Mouse (Mus musculus): ENCODE results near the gene Mst1.
A peak's percentile ranks its signal among the peaks of the same experiment; 100 is the strongest.

The Mst1 gene

GRCm38 (mm10) chr9:108080168-108080567 lies at the start of gene Mst1:
Mst1 (plus strand) TSS chr9:108080436.
- DNase-seq (ENCODE audit: low read depth, low spot score) = no peak

GRCm38 (mm10) chr9:108032126-108032525 lies 48.1 kb upstream of the Mst1 start:
- DNase-seq (ENCODE audit: low read depth, low spot score) = no peak

- no peak for DNase-seq (ENCODE audit: low read depth, low spot score)
Measured at GRCm38 (mm10) chr9:108035331-108036156, 44.7 kb upstream of the Mst1 start.

GRCm38 (mm10) chr9:108044751-108045492 lies 35.3 kb upstream of the Mst1 start:
- no peak for DNase-seq (ENCODE audit: low read depth, low spot score)

- no peak for DNase-seq (ENCODE audit: low read depth, low spot score)
Measured at GRCm38 (mm10) chr9:108046582-108046981, 33.7 kb upstream of the Mst1 start.

DNA sequence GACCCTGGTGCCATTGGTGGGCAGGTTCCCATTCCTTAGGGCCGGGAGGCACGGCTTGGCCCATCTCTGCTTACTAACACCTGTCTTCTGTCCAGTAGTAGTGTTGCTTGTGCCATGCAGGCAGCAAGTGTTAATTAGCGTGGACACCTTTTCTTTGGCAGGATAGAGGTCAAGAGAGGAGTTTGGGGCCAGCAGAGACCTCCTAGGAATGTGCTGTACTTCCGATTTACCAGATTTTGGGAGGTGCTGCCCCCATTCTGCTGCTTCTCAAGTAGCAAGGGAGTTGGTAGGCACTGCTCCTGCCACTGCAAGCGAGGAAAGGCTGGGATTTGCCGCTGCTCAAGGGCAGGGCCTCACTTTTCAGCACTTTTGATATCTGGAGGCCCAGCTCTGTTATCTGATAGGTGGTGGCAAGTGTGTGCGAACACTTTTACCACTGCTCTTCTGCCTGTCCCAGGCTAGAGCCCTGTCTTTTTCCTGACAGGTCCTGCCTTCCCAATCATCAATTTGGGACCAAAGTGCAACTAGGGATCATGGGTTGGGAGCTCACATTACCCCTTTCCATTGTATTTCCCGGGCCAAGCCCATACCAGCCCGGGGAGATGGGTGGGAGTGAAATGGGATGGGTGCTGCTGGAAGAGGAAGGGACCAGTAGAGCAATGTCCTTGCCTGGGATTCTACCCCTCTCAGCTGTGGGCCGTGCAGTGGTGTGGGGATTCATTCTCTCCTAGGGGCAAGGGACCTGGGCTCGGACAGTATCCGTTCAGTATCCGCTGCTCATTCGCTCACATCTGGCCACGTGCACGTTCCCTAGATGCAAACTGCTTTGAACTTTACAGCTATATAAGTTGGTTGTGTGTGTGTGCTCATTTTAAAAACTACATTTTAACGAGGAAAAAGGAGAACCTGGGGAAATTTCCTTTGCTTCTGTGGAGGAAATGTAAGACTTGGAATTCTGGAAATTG lies 32.4 kb upstream of the Mst1 start:
- no peak for DNase-seq (ENCODE audit: low read depth, low spot score)

DNA sequence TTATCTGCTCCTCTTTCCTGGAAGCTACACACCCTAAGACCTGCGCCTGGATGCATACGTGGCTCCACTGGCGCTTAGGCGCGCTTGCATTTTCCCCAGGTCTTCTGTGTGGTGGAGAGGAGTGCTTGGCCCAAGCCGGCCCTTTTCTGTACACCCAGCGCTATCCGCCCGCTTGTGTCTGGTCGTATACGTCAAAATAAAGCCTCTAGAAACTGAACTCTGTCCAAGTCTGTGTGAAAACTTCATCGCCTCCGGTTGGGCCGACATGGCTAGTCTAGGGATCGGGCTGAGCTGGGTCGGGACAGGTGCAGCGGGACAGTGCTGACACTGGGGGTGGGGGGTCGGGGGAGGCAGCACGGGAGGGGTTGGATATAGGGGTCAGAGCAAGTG lies 31.7 kb upstream of the Mst1 start:
- no peak for DNase-seq (ENCODE audit: low read depth, low spot score)

DNA sequence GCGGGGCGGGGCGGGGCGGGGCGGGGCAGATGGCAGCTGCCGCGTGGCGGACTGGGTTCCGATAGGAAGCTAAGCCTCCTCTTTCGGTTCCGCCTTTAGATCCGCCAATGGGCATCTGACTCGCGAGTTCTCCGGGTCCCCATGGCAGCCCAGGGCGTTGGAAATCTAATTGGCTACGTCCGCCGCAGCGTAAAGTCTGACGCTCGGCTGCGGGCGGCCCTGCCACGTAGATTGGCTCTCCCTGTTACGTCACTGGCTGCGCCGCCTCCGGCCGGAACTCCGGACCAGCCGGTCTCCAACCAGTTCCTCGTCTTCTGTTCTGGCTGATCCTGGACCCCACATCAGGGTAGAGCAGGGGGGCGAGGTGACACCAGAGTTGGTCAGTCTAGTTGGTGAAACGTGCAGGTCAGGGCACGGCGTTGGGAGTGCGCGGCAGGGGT lies 31.2 kb upstream of the Mst1 start, which contains the start of gene Gmppb:
Gene Gmppb, plus strand, starts transcription at position 227 of the 440 bp plus-strand sequence.
- DNase-seq (ENCODE audit: low read depth, low spot score) = peak; percentile 99

DNA sequence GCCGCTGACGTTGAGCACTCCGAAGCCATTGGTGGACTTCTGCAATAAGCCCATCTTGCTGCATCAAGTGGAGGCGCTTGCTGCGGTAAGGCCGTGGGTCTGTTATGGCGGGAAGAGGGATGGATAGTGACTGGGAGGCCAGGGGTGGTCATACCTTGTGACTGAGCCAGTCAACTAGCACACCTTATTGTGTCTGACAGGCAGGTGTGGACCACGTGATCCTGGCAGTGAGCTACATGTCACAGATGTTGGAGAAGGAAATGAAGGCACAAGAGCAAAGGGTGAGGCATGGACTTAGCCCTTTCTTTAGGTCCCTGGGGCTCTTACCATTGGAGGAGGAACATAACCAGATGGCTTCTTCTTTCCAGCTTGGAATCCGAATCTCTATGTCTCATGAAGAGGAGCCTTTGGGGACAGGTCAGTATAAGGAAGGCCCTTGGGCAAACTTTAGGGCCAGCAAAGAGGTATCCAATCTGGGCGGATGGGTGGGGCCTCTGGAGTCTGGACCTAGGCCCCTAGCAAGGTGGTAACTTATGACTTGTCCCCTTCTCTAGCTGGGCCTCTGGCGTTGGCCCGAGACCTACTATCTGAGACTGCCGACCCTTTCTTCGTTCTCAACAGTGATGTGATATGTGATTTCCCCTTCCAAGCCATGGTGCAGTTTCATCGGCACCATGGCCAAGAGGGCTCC lies 30.5 kb upstream of the Mst1 start:
- no peak for DNase-seq (ENCODE audit: low read depth, low spot score)

GRCm38 (mm10) chr9:108051184-108051930 lies 28.9 kb upstream of the Mst1 start:
- peak; percentile 43 for DNase-seq (ENCODE audit: low read depth, low spot score)

GRCm38 (mm10) chr9:108051931-108052220 lies 28.4 kb upstream of the Mst1 start:
- DNase-seq (ENCODE audit: low read depth, low spot score) = no peak

DNA sequence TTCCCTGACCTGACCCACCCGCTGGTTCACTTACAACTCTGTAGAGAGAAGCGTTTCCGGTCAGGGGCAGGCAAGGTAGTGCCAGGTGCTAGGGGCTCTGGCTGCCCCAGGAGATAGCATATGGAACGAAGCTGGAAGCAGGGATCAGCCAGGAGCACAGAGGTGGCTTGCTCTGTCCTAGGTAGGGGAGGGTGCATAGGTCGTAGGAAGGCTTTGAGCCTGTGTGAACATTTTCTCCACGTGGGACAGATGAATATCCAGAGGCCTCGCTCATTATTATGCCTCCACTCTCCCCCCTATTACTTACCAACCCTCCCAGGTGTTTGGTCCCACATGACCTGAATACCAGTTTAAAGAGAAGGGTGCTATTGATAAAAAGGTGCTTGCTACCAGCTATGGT lies 27.8 kb upstream of the Mst1 start:
- no peak for DNase-seq (ENCODE audit: low read depth, low spot score)

DNA sequence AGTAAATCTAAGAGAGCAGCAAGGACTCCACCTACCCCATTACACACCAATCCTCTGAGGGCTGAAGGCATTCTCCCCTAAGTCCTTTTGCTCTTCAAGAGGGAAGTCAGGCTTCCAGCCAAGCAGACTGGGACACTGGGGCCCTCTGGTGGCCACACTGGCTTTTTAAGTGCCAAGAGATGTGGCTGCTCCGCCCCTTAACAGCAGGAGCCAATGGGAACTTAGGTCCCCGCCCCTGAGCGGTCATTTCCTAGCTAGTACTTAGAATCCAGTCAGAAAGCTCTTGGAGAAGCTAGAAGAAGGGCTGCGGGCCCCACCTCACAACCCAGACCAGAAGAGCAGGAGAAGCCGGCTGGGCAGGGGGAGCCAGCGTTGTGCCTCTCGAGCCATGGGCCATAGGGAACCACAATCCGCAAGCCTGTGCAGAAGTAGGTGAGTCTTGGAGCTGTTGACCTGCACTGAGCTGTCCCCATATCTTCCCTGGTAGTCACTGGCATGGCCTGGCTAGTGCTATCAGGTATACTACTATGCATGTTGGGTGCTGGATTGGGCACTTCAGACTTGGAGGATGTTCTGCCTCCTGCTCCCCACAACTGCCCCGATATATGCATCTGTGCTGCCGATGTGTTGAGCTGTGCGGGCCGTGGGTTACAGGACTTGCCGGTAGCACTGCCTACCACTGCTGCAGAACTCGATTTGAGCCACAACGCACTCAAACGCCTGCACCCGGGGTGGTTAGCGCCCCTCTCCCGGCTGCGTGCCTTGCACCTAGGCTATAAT lies 27.2 kb upstream of the Mst1 start, which contains the start of gene Amigo3:
Gene Amigo3, plus strand, starts transcription at position 275 of the 780 bp plus-strand sequence.
- peak; percentile 98 for DNase-seq (ENCODE audit: low read depth, low spot score)

DNA sequence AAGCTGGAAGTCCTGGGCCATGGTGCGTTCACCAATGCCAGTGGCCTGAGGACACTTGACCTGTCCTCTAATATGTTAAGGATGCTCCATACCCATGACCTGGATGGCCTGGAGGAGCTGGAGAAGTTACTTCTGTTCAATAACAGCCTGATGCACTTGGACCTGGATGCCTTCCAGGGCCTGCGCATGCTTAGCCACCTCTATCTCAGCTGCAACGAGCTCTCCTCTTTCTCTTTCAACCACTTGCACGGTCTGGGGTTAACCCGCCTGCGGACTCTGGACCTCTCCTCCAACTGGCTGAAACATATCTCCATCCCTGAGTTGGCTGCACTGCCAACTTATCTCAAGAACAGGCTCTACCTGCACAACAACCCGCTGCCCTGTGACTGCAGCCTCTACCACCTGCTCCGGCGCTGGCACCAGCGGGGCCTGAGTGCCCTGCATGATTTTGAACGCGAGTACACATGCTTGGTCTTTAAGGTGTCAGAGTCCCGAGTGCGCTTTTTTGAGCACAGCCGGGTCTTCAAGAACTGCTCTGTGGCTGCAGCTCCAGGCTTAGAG lies 26.5 kb upstream of the Mst1 start:
- DNase-seq (ENCODE audit: low read depth, low spot score) = no peak

DNA sequence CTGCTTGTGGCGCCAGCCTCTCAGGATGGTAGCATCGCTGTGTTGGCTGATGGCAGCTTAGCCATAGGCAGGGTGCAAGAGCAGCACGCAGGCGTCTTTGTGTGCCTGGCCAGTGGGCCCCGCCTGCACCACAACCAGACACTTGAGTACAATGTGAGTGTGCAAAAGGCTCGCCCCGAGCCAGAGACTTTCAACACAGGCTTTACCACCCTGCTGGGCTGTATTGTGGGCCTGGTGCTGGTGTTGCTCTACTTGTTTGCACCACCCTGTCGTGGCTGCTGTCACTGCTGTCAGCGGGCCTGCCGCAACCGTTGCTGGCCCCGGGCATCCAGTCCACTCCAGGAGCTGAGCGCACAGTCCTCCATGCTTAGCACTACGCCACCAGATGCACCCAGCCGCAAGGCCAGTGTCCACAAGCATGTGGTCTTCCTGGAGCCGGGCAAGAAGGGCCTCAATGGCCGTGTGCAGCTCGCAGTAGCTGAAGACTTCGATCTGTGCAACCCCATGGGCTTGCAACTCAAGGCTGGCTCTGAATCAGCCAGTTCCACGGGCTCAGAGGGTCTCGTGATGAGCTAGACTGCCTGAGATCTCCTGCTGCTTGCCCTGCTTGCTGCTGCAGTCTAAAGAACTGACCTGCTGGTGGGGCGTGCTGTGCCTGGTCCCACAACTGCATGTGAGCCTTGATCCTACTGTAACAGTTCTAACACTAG lies 25.8 kb upstream of the Mst1 start:
- DNase-seq (ENCODE audit: low read depth, low spot score) = no peak

- DNase-seq (ENCODE audit: low read depth, low spot score) = no peak
Measured at GRCm38 (mm10) chr9:108055061-108055460, 25.2 kb upstream of the Mst1 start.

GRCm38 (mm10) chr9:108055661-108056237 lies 24.5 kb upstream of the Mst1 start:
- no peak for DNase-seq (ENCODE audit: low read depth, low spot score)

All from brain, adult 2 months (tissue).